Mouse (Mus musculus) forebrain, embryonic 11.5 days (tissue): ENCODE data around the gene Sppl2c. TPM values are rescaled to one million over a fixed set of nuclear protein-coding genes. Genes with fewer than 3 reads are reported as not detected.

ENCODE experiments used
- ATAC-seq: fragments of 200-750 bp; cut with Nextera tagmentation; replicated peaks from 2 replicates; pipeline ENCODE4 v1.8.0; 2017; ENCODE audit warnings: moderate TSS enrichment; ENCODE audit not compliant: low FRiP score
- DNase-seq: peaks from one replicate; pipeline ENCODE4 v3.0.0-alpha.2; 2017; ENCODE audit warnings: low spot score
- H3K27ac ChIP-seq: fragments of 300-500 bp; sonication (generic); 2 replicates; pipeline ENCODE4 v1.5.1; 2014; ENCODE audit warnings: low read depth, low read length
- H3K27me3 ChIP-seq: fragments of 300-500 bp; sonication (generic); 2 replicates; pipeline ENCODE4 v1.6.1; 2014; ENCODE audit warnings: mild to moderate bottlenecking, low read length, mixed read lengths; ENCODE audit not compliant: control insufficient read depth, insufficient read depth
- H3K36me3 ChIP-seq: fragments of 300-500 bp; sonication (generic); 2 replicates; pipeline ENCODE4 v1.6.1; 2014; ENCODE audit warnings: mild to moderate bottlenecking, low read length, moderate library complexity, mixed read lengths; ENCODE audit not compliant: control insufficient read depth, insufficient read depth
- H3K4me1 ChIP-seq: fragments of 300-500 bp; sonication (generic); replicated peaks from 2 replicates; pipeline ENCODE4 v1.6.1; 2014; ENCODE audit warnings: low read length, mixed read lengths; ENCODE audit not compliant: control insufficient read depth, insufficient read depth
- H3K4me2 ChIP-seq: fragments of 300-500 bp; sonication (generic); 2 replicates; pipeline ENCODE4 v1.6.1; 2014; ENCODE audit warnings: low read depth, mild to moderate bottlenecking, low read length, moderate library complexity, mixed read lengths; ENCODE audit not compliant: severe bottlenecking
- H3K4me3 ChIP-seq: fragments of 300-500 bp; sonication (generic); 2 replicates; pipeline ENCODE4 v1.5.1; 2014; ENCODE audit warnings: low read depth, low read length
- H3K9ac ChIP-seq: fragments of 300-500 bp; sonication (generic); 2 replicates; pipeline ENCODE4 v1.6.1; 2014; ENCODE audit warnings: low read length
- H3K9me3 ChIP-seq: fragments of 300-500 bp; sonication (generic); 2 replicates; pipeline ENCODE4 v1.6.1; 2016; ENCODE audit warnings: low read length, mixed read lengths; ENCODE audit not compliant: control insufficient read depth
- WGBS: fragments of 180-500 bp; shearing (Covaris S2); extraction: QIAGEN DNeasy Blood & Tissue Kit; methylation state at CpG from one replicate; pipeline ENCODE4 v1.1.7; 2014; 5-methylcytosine and 5-hydroxymethylcytosine counted together
- polyA plus RNA-seq: library from polyadenylated mRNA; unstranded; fragments of >200 nt; fragmentation: Nextera tagmentation; extraction: Ambion mirVana; gene quantifications from 2 replicates; pipeline ENCODE4 v1.2.1, GENCODE M21; 2014

Sppl2c gene
- polyA plus RNA-seq, 1 experiment from 2014 or later = not detected

- ATAC-seq = no peak
- WGBS = 15% methylated on average over 9 of the region's 9 CpGs
Measured at GRCm38 (mm10) chr11:104230066-104230778, 44.1 kb downstream of the Sppl2c start.

GRCm38 (mm10) chr11:104231041-104231911 lies 45.1 kb downstream of the Sppl2c start, which contains the start of gene Mapt:
Mapt (plus strand) TSS chr11:104231390.
- Histone ChIP-seq H3K4me1 (peaks cover 11% of the 10 kb centered on the region), H3K9ac (peak within 1 kb of the TSS; percentile 82), H3K27ac (no peak within 1 kb of the TSS; the same call in 1 of the 2 replicates), H3K9me3 (no peaks in the 10 kb centered on the region), H3K4me2 (peak within 1 kb of the TSS; percentile 94), H3K36me3 (no peaks in the 10 kb centered on the region), H3K4me3 (peak within 1 kb of the TSS; percentile 54), H3K27me3 (peaks cover 43% of the 10 kb centered on the region)
- DNase-seq (peak; percentile 95), ATAC-seq (peak; percentile 90)
- 1% methylated on average over 61 of the region's 94 CpGs for WGBS

More at GRCm38 (mm10) chr11:104230066-104230778, 44.1 kb downstream of the Sppl2c start:
- Histone ChIP-seq H3K27me3 (peaks cover 35% of the 10 kb centered on the region), H3K4me1 (peaks cover 11% of the 10 kb centered on the region), H3K9me3 (no peaks in the 10 kb centered on the region), H3K36me3 (no peaks in the 10 kb centered on the region), H3K9ac (peak overlapping the region; percentile 82), H3K27ac (no peak overlapping the region), H3K4me3 (peak overlapping the region; percentile 54), H3K4me2 (peak overlapping the region; percentile 94)
- no peak for DNase-seq

GRCm38 (mm10) chr11:104232141-104233061 lies 46.3 kb downstream of the Sppl2c start:
- DNase-seq = peak; percentile 76
- Histone ChIP-seq H3K27me3 (peaks cover 45% of the 10 kb centered on the region), H3K27ac (no peak overlapping the region; the same call in 1 of the 2 replicates), H3K9ac (peak overlapping the region; percentile 49), H3K4me3 (peak overlapping the region; percentile 54), H3K4me1 (peaks cover 11% of the 10 kb centered on the region), H3K4me2 (peak overlapping the region; percentile 94), H3K9me3 (no peaks in the 10 kb centered on the region), H3K36me3 (no peaks in the 10 kb centered on the region)
- ATAC-seq = peak; percentile 23
- WGBS = under 1% methylated on average over 65 of the region's 72 CpGs

- H3K9ac ChIP-seq = no peak overlapping the region; the same call in 1 of the 2 replicates
- H3K36me3 ChIP-seq = no peaks in the 10 kb centered on the region
- peaks cover 45% of the 10 kb centered on the region for H3K27me3 ChIP-seq
- peaks cover 11% of the 10 kb centered on the region for H3K4me1 ChIP-seq
- under 1% methylated on average over 10 of the region's 10 CpGs for WGBS
- peak; percentile 59 for DNase-seq
- H3K27ac ChIP-seq = no peak overlapping the region
- no peaks in the 10 kb centered on the region for H3K9me3 ChIP-seq
- peak overlapping the region; percentile 54 for H3K4me3 ChIP-seq
- peak overlapping the region; percentile 94 for H3K4me2 ChIP-seq
- no peak for ATAC-seq
Measured at GRCm38 (mm10) chr11:104233101-104233500, 47.0 kb downstream of the Sppl2c start.

- H3K9ac ChIP-seq = no peak overlapping the region
- ATAC-seq (no peak), DNase-seq (peak; percentile 54)
- H3K4me1 ChIP-seq = peaks cover 11% of the 10 kb centered on the region
- 2% methylated on average over 30 of the region's 30 CpGs for WGBS
- no peak overlapping the region for H3K27ac ChIP-seq
- no peaks in the 10 kb centered on the region for H3K36me3 ChIP-seq
- H3K4me2 ChIP-seq = peak overlapping the region; percentile 33; the same call in 1 of the 2 replicates
- H3K27me3 ChIP-seq = peaks cover 45% of the 10 kb centered on the region
- peak overlapping the region; percentile 54 for H3K4me3 ChIP-seq
- H3K9me3 ChIP-seq = no peaks in the 10 kb centered on the region
Measured at GRCm38 (mm10) chr11:104233574-104234206, 47.6 kb downstream of the Sppl2c start.

- H3K4me1 ChIP-seq = peaks cover 11% of the 10 kb centered on the region
- H3K4me3 ChIP-seq = no peak overlapping the region
- WGBS = 50% methylated on average over 6 of the region's 6 CpGs
Measured at GRCm38 (mm10) chr11:104234680-104235079, 48.6 kb downstream of the Sppl2c start.

GRCm38 (mm10) chr11:104235881-104236280 lies 49.8 kb downstream of the Sppl2c start:
- Histone ChIP-seq H3K4me3 (no peak overlapping the region), H3K27me3 (peaks cover 45% of the 10 kb centered on the region), H3K27ac (no peak overlapping the region), H3K9ac (no peak overlapping the region), H3K9me3 (no peaks in the 10 kb centered on the region), H3K4me1 (peaks cover 11% of the 10 kb centered on the region), H3K36me3 (no peaks in the 10 kb centered on the region), H3K4me2 (no peak overlapping the region)
- WGBS = 72% methylated on average over 2 of the region's 2 CpGs
- DNase-seq (no peak), ATAC-seq (no peak)

More at GRCm38 (mm10) chr11:104234680-104235079, 48.6 kb downstream of the Sppl2c start:
- Histone ChIP-seq H3K27me3 (peaks cover 45% of the 10 kb centered on the region), H3K36me3 (no peaks in the 10 kb centered on the region), H3K9ac (no peak overlapping the region), H3K4me2 (no peak overlapping the region), H3K27ac (no peak overlapping the region), H3K9me3 (no peaks in the 10 kb centered on the region)
- ATAC-seq (no peak), DNase-seq (no peak)
